Mouse (Mus musculus) left cerebral cortex, postnatal 4 days (tissue): ENCODE data around the gene Ttc9c. TPM values are rescaled to one million over a fixed set of nuclear protein-coding genes. Genes with fewer than 3 reads are reported as not detected.
A peak's percentile ranks its signal among the peaks of the same experiment; 100 is the strongest.

ENCODE experiments used
- DNase-seq: peaks from one replicate; pipeline ENCODE4 v3.0.0-alpha.2; 2022
- intact Hi-C: fragments of 180-260 bp; cut with DNase I; formaldehyde crosslinking; loops from one replicate; pipeline ENCODE4 v1.15.1; 2025
- total RNA-seq, 2 experiments: library from RNA; stranded (reverse); gene quantifications; 2 replicates each; pipeline ENCODE4 v1.2.3; 2021

Ttc9c gene
- total RNA-seq, 2 experiments from 2014 or later, result 46.0 to 47.2 TPM

DNA sequence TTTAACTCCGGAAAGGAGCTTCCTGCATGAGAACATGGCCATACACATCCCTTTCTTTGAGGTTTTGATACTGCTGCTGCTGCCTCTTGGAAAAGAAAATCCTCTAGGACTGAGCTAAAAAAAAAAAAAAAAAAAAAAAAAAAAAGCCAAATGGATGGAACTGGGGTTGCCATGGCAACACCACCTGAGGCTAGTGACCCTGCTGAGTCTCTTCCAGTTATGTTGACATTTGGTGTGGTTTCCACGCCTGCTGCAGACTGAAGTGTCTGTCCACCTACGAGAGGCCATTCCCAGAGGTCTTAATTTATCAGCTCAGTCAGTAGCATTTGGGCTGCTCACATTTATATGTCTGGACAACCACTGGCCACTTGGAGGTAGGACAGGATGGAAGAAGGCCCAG, 30.6 kb downstream of the Ttc9c start:
- intact Hi-C loops, result no loop called here
- peak; percentile 54 for DNase-seq

DNA sequence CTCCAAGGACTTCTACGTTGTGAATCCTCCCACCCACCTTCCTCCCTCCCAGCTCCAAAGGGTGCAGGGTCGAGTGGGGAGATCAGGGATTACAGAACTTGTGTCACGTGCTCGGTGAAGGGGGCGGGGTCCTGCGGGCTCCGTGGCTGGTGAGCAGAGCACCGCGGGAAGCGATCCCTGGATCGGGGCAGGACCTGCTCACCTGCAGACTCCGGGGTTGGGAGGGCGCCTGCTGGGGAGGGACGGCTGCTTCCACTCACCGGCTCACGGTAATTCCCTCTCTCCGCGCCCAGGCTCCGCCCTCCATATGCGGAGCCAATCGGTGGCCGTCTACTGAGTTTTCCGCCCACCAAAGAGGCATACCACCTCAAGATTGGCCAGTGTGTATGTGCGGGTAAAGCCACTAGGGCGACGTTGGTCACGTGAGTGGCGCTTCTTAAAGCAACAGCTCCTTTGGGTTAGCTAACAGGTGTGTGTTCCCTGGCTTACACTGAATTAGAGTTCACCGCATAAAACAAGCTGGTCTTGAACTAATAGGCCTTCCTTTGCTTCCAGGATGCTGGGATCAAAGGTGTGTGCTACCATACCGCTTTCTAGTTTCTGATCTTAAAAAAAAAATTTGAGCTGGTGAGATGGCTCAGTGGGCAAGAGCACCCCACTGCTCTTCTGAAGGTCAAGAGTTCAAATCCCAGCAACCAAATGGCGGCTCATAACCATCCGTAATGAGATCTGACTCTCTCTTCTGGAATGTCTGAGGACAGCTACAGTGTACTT, 32.9 kb downstream of the Ttc9c start, which contains the start of gene Taf6l:
TSS of gene Taf6l (minus strand) at position 410 of the 774 bp plus-strand sequence.
- intact Hi-C loops, result no loop called here
- DNase-seq, result peak; percentile 90

DNA sequence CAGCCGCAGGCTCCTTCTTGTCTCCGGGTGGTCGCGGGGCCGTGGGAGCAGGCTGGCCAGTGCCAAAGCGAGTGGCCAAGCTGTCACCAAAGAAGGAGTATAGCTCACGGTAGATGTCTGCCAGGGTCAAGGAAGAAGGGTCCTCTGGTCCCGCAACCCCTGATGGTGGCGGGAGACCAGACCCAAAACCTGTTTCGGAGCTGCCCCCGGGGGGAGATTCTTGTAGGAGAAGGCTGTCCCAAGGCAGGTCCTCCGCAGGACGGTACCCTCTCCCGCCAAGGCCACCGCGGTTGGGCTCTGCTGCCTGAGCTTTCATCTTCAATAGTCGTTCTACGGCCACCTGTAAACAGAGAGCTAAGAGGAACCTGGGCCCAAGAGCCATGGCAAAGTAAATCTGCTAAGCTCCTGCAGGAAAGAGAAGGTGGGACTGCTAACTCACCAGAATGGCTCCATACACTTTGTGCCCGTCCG, 44.1 kb downstream of the Ttc9c start:
- intact Hi-C loops, result no loop called here
- DNase-seq, result no peak

GRCm38 (mm10) chr19:8774086-8774835, 44.9 kb downstream of the Ttc9c start, which contains the start of gene Tmem179b:
Tmem179b (minus strand) TSS chr19:8774467.
- peak; percentile 97 for DNase-seq
- intact Hi-C loops, result no loop called here

- DNase-seq, result no peak
- intact Hi-C loops, result no loop called here
Observed at GRCm38 (mm10) chr19:8773409-8773808, 45.7 kb downstream of the Ttc9c start.

GRCm38 (mm10) chr19:8772996-8773395, 46.1 kb downstream of the Ttc9c start:
- intact Hi-C loops, result no loop called here
- DNase-seq, result no peak

DNA sequence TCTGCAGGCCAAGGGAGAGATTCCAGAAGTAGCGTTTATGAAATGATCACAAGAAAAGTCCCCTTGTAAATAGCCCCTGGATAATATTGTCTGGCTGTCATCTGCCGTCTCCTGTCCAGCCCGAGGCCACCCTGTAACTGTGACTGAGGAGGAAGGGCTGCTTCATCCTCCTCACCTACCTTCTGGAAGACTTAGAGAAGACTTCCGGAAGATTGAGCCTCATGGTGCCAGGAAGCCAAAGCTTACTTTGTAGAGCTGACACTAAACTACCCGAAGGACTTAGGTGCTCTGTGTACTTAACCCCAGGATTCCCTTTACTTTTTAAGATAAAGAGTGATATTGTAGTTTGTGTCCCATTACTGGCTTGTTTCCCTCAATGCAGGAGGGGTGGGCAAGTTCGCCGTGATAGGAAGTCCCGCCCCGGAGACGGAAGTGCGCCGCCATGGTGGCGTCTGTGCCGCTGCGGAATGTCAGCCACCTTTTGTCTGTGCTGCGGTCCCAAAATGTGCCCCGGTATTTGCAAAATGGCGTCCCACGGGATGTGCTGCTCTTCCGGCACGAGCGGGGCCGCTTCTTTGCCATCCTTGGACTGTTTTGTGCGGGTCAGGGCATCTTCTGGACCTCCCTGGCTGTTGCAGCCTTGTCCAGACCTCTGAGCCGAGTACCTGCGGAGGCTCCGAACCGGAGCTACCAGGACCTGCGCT, 48.4 kb downstream of the Ttc9c start, which contains the start of gene Tmem223:
TSS of gene Tmem223 (plus strand) at position 430 of the 704 bp plus-strand sequence.
- peak; percentile 84 for DNase-seq
- intact Hi-C loops, result no loop called here

- no peak for DNase-seq
- intact Hi-C loops, result no loop called here
Observed at GRCm38 (mm10) chr19:8765562-8765961, 53.6 kb downstream of the Ttc9c start.

DNA sequence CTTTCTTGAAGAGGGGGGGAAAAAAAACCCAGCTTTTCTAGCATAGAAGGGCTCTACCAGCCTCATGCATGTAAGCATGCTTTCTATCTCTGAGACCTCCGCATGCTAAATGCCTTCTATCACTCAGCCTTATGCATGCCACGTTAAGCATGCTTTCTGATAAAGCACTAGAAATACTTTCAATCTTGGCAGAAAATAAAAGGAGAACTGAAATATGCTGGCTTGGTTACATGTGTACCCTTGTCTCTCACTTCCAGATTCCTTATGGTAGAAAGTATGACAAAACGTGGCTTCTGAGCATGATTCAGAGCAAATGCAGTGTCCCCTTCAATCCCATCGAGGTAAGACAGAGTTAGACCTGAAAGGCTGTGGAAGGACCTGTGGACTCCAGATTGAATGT, 55.9 kb downstream of the Ttc9c start:
- intact Hi-C loops, result no loop called here
- DNase-seq, result no peak

DNA sequence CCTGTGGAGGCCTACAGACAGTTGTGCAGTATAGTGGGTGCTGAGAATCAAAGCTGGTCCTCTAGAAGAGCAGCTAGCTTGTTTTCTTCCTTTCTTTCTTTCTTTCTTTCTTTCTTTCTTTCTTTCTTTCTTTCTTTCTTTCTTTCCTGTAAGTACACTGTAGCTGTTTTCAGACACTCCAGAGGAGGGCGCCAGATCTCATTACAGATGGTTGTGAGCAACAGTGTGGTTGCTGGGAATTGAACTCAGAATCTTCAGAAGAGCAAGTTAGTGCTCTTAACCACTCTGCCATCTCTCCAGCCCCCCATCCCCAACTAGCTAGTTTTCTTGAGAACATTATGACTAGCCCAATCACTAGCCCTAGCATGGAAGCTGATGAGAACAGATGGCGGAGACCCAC, 58.4 kb downstream of the Ttc9c start:
- no peak for DNase-seq
- intact Hi-C loops, result no loop called here

Other genes with a start within 250 kb of the Ttc9c start
- gene Slc22a8, start 228.1 kb downstream of the Ttc9c start, total RNA-seq, result 10 to 100 TPM; 16.0 to 17.9 TPM
- 10 to 100 TPM; 12.0 TPM for gene Slc22a6, start 201.3 kb downstream of the Ttc9c start, total RNA-seq
- gene Chrm1, start 155.5 kb downstream of the Ttc9c start, total RNA-seq, result 10 to 100 TPM; 58.0 to 63.6 TPM
- 100 to 1,000 TPM; 166 to 179 TPM for gene Slc3a2, start 96.0 kb downstream of the Ttc9c start, total RNA-seq
- gene Wdr74, start 83.5 kb downstream of the Ttc9c start, total RNA-seq, result 10 to 100 TPM; 55.9 to 56.5 TPM
- 1 to 10 TPM; 2.7 to 2.8 TPM for gene 1700092M07Rik, start 78.6 kb downstream of the Ttc9c start, total RNA-seq
- 10 to 100 TPM; 70.8 to 77.5 TPM for gene Stx5a, start 77.9 kb downstream of the Ttc9c start, total RNA-seq
- 100 to 1,000 TPM; 105 to 110 TPM for gene Nxf1, start 62.3 kb downstream of the Ttc9c start, total RNA-seq
- gene Tmem223, start 48.3 kb downstream of the Ttc9c start, total RNA-seq, result 100 to 1,000 TPM in 1 of 2 experiments, 10 to 100 TPM in 1; 96.5 to 102 TPM
- gene Tmem179b, start 44.9 kb downstream of the Ttc9c start, total RNA-seq, result 1 to 10 TPM; 8.2 to 9.2 TPM
- gene Taf6l, start 32.9 kb downstream of the Ttc9c start, total RNA-seq, result 10 to 100 TPM; 24.9 to 29.4 TPM
- gene Polr2g, start 20.8 kb downstream of the Ttc9c start, total RNA-seq, result 10 to 100 TPM; 87.2 to 92.3 TPM
- gene Zbtb3, start 16.8 kb downstream of the Ttc9c start, total RNA-seq, result 1 to 10 TPM; 5.1 to 6.8 TPM
- 100 to 1,000 TPM; 108 to 116 TPM for gene Hnrnpul2, start 677 bp upstream of the Ttc9c start, total RNA-seq
- gene AC129217.1, start 10.4 kb upstream of the Ttc9c start, total RNA-seq, result not detected
- gene Bscl2, start 18.1 kb upstream of the Ttc9c start, total RNA-seq, result 10 to 100 TPM; 76.9 to 78.4 TPM
- 100 to 1,000 TPM; 275 to 279 TPM for gene Gng3, start 19.9 kb upstream of the Ttc9c start, total RNA-seq
- gene Lrrn4cl, start 31.4 kb upstream of the Ttc9c start, total RNA-seq, result under 1 TPM; 0.76 to 0.93 TPM
- gene Ubxn1, start 52.2 kb upstream of the Ttc9c start, total RNA-seq, result 100 to 1,000 TPM; 109 to 122 TPM
- gene Uqcc3, start 61.6 kb upstream of the Ttc9c start, total RNA-seq, result 10 to 100 TPM; 22.3 to 25.7 TPM
- gene Lbhd1, start 64.4 kb upstream of the Ttc9c start, total RNA-seq, result 1 to 10 TPM; 4.6 to 8.6 TPM
- not detected for gene Gm49403, start 64.6 kb upstream of the Ttc9c start, total RNA-seq
- 10 to 100 TPM; 16.4 to 21.4 TPM for gene 1810009A15Rik, start 69.5 kb upstream of the Ttc9c start, total RNA-seq
- gene Gm49416, start 69.6 kb upstream of the Ttc9c start, total RNA-seq, result 1 to 10 TPM; 4.2 to 5.8 TPM
- gene Ints5, start 73.7 kb upstream of the Ttc9c start, total RNA-seq, result 10 to 100 TPM; 25.3 to 25.6 TPM
- gene Ganab, start 78.7 kb upstream of the Ttc9c start, total RNA-seq, result 100 to 1,000 TPM; 102 to 110 TPM
- 100 to 1,000 TPM; 109 to 115 TPM for gene B3gat3, start 101.0 kb upstream of the Ttc9c start, total RNA-seq
- gene Rom1, start 110.0 kb upstream of the Ttc9c start, total RNA-seq, result 1 to 10 TPM; 1.4 to 1.7 TPM
- gene Eml3, start 110.2 kb upstream of the Ttc9c start, total RNA-seq, result 10 to 100 TPM in 1 of 2 experiments, 1 to 10 TPM in 1; 9.4 to 11.6 TPM
- gene Mta2, start 122.5 kb upstream of the Ttc9c start, total RNA-seq, result 10 to 100 TPM; 75.4 to 79.6 TPM
- 10 to 100 TPM; 17.5 to 20.0 TPM for gene Tut1, start 134.5 kb upstream of the Ttc9c start, total RNA-seq
- gene Eef1g, start 147.7 kb upstream of the Ttc9c start, total RNA-seq, result 100 to 1,000 TPM; 385 to 398 TPM
- 10 to 100 TPM; 14.0 to 18.5 TPM for gene Ahnak, start 170.0 kb upstream of the Ttc9c start, total RNA-seq